Mouse (Mus musculus) liver, postnatal 0 days (tissue): ENCODE measurements around the gene Slco3a1.

Experiments
- CTCF ChIP-seq: sonication (generic); IDR thresholded peaks from 2 replicates; pipeline ENCODE4 v1.5.1; 2016; ENCODE audit warnings: antibody characterized with exemption, low read depth
- EP300 ChIP-seq: IDR thresholded peaks from 2 replicates; pipeline ENCODE4 v1.6.1; 2016; ENCODE audit warnings: antibody characterized with exemption, low read depth, mild to moderate bottlenecking

GRCm38 (mm10) chr7:74382286-74382685 lies 172.3 kb downstream of the Slco3a1 start:
- TF ChIP-seq CTCF: no peak
- TF ChIP-seq EP300: no peak
